Mouse (Mus musculus) lung, postnatal 0 days (tissue): ENCODE measurements around the gene Tnrc18. TPM values are rescaled to one million over a fixed set of nuclear protein-coding genes. Genes with fewer than 3 reads are reported as not detected.

Experiments used
- ATAC-seq: fragments of 200-750 bp; cut with Nextera tagmentation; 2 replicates; pipeline ENCODE4 v1.8.0; 2017; ENCODE audit warnings: moderate library complexity
- DNase-seq: peaks from one replicate; pipeline ENCODE4 v3.0.0-alpha.2; 2016; ENCODE audit warnings: low spot score
- H3K27ac ChIP-seq: fragments of 300-500 bp; sonication (generic); 2 replicates; pipeline ENCODE4 v1.5.1; 2014; ENCODE audit warnings: antibody characterized with exemption, mild to moderate bottlenecking, low read length, mixed read lengths
- H3K27me3 ChIP-seq: fragments of 300-500 bp; sonication (generic); replicated peaks from 2 replicates; pipeline ENCODE4 v1.6.1; 2014; ENCODE audit warnings: low read length, mixed read lengths; ENCODE audit not compliant: insufficient read depth
- H3K36me3 ChIP-seq: fragments of 300-500 bp; sonication (generic); 2 replicates; pipeline ENCODE4 v1.6.1; 2014; ENCODE audit warnings: low read length, mixed read lengths; ENCODE audit not compliant: insufficient read depth
- H3K4me1 ChIP-seq: fragments of 300-500 bp; sonication (generic); 2 replicates; pipeline ENCODE4 v1.6.1; 2014; ENCODE audit warnings: antibody characterized with exemption, low read depth, low read length, mixed read lengths; ENCODE audit not compliant: insufficient read depth
- H3K4me2 ChIP-seq: fragments of 300-500 bp; sonication (generic); replicated peaks from 2 replicates; pipeline ENCODE4 v1.6.1; 2014; ENCODE audit warnings: low read depth, mild to moderate bottlenecking, low read length, moderate library complexity, mixed read lengths
- H3K4me3 ChIP-seq: fragments of 300-500 bp; sonication (generic); 2 replicates; pipeline ENCODE4 v1.5.1; 2014; ENCODE audit warnings: low read depth, low read length
- H3K9ac ChIP-seq: fragments of 300-500 bp; sonication (generic); replicated peaks from 2 replicates; pipeline ENCODE4 v1.6.1; 2014; ENCODE audit warnings: low read depth, mild to moderate bottlenecking
- H3K9me3 ChIP-seq: fragments of 300-500 bp; sonication (generic); 2 replicates; pipeline ENCODE4 v1.6.1; 2016; ENCODE audit warnings: low read length, mixed read lengths
- CTCF ChIP-seq: IDR thresholded peaks from 2 replicates; pipeline ENCODE4 v1.5.1; 2016; ENCODE audit warnings: antibody characterized with exemption, mild to moderate bottlenecking
- EP300 ChIP-seq: IDR thresholded peaks from 2 replicates; pipeline ENCODE4 v1.6.1; 2016; ENCODE audit warnings: antibody characterized with exemption, mild to moderate bottlenecking, control low read depth
- WGBS: fragments of 180-500 bp; shearing (Covaris S2); extraction: QIAGEN DNeasy Blood & Tissue Kit; methylation state at CpG from one replicate; pipeline ENCODE4 v1.1.7; 2014; 5-methylcytosine and 5-hydroxymethylcytosine counted together
- polyA plus RNA-seq: library from polyadenylated mRNA; unstranded; fragments of >200 nt; fragmentation: Nextera tagmentation; extraction: Ambion mirVana; gene quantifications from 2 replicates; pipeline ENCODE4 v1.2.1, GENCODE M21; 2015

Tnrc18 gene
- polyA plus RNA-seq, 1 experiment from 2014 or later, result 16.6 TPM

GRCm38 (mm10) chr5:142750173-142750572 lies 67.3 kb downstream of the Tnrc18 start:
- Histone ChIP-seq H3K4me1 (no peaks in the 10 kb centered on the region), H3K9me3 (no peaks in the 10 kb centered on the region), H3K4me2 (no peak overlapping the region), H3K27me3 (no peaks in the 10 kb centered on the region), H3K4me3 (no peak overlapping the region), H3K9ac (no peak overlapping the region), H3K36me3 (peaks cover 46% of the 10 kb centered on the region), H3K27ac (no peak overlapping the region)
- DNase-seq (no peak), ATAC-seq (no peak)
- 89% methylated on average over 11 of the region's 11 CpGs for WGBS
- no peak for TF ChIP-seq EP300
- TF ChIP-seq CTCF, result no peak

- TF ChIP-seq EP300 (no peak), CTCF (no peak)
- ATAC-seq, result no peak
- no peak overlapping the region for H3K27ac ChIP-seq
- H3K27me3 ChIP-seq, result no peaks in the 10 kb centered on the region
- WGBS, result 70% methylated on average over 12 of the region's 12 CpGs
- no peak overlapping the region for H3K4me2 ChIP-seq
- H3K4me3 ChIP-seq, result no peak overlapping the region
- no peak overlapping the region for H3K9ac ChIP-seq
- DNase-seq, result no peak
- H3K9me3 ChIP-seq, result no peaks in the 10 kb centered on the region
- H3K36me3 ChIP-seq, result peaks cover 53% of the 10 kb centered on the region
- H3K4me1 ChIP-seq, result no peaks in the 10 kb centered on the region
Measured at GRCm38 (mm10) chr5:142747026-142747629, 70.3 kb downstream of the Tnrc18 start.

GRCm38 (mm10) chr5:142739941-142740340 lies 77.5 kb downstream of the Tnrc18 start:
- peaks cover 50% of the 10 kb centered on the region for H3K36me3 ChIP-seq
- H3K9ac ChIP-seq, result no peak overlapping the region

GRCm38 (mm10) chr5:142731916-142732315 lies 85.5 kb downstream of the Tnrc18 start:
- DNase-seq, result no peak
- H3K4me3 ChIP-seq, result no peak overlapping the region
- TF ChIP-seq CTCF (no peak), EP300 (no peak)
- no peaks in the 10 kb centered on the region for H3K4me1 ChIP-seq
- 83% methylated on average over 11 of the region's 11 CpGs for WGBS
- no peaks in the 10 kb centered on the region for H3K9me3 ChIP-seq
- peaks cover 73% of the 10 kb centered on the region for H3K36me3 ChIP-seq
- H3K27ac ChIP-seq, result no peak overlapping the region
- no peaks in the 10 kb centered on the region for H3K27me3 ChIP-seq
- H3K4me2 ChIP-seq, result no peak overlapping the region
- ATAC-seq, result no peak
- no peak overlapping the region for H3K9ac ChIP-seq

More at GRCm38 (mm10) chr5:142739941-142740340, 77.5 kb downstream of the Tnrc18 start:
- Histone ChIP-seq H3K4me2 (no peak overlapping the region), H3K27ac (no peak overlapping the region), H3K4me3 (no peak overlapping the region), H3K4me1 (no peaks in the 10 kb centered on the region), H3K9me3 (no peaks in the 10 kb centered on the region), H3K27me3 (no peaks in the 10 kb centered on the region)
- DNase-seq, result no peak
- 84% methylated on average over 8 of the region's 8 CpGs for WGBS
- ATAC-seq, result no peak
- no peak for TF ChIP-seq CTCF
- TF ChIP-seq EP300, result no peak

DNA sequence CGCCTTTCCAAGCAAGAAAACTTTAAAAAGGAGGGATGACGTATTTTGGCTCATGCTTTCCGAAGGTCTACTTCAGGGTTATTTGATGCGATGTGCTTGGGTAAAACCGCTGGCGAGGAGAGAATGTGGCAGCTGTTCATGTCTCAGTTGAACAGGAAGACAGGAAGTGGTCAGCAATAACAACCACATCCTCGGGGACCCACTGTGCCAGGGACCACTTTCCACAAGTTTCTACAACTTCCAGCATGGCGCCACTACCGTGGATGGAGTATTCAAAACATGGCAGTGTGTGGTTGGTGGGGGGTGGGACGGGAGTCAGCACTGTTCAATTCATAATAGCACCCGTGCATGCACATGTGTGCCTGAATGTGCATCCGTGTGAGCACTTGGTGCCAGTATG lies 87.2 kb downstream of the Tnrc18 start:
- H3K4me1 ChIP-seq, result no peaks in the 10 kb centered on the region
- no peak for DNase-seq
- no peak for ATAC-seq
- H3K4me2 ChIP-seq, result no peak overlapping the region
- no peak overlapping the region for H3K27ac ChIP-seq
- no peak overlapping the region for H3K4me3 ChIP-seq
- TF ChIP-seq EP300 (no peak), CTCF (no peak)
- H3K9me3 ChIP-seq, result no peaks in the 10 kb centered on the region
- H3K36me3 ChIP-seq, result peaks cover 76% of the 10 kb centered on the region
- H3K9ac ChIP-seq, result no peak overlapping the region
- no peaks in the 10 kb centered on the region for H3K27me3 ChIP-seq
- WGBS, result 77% methylated on average over 12 of the region's 12 CpGs

GRCm38 (mm10) chr5:142728301-142728700 lies 89.2 kb downstream of the Tnrc18 start:
- ATAC-seq (no peak), DNase-seq (no peak)
- Histone ChIP-seq H3K9me3 (no peaks in the 10 kb centered on the region), H3K4me3 (no peak overlapping the region), H3K27me3 (no peaks in the 10 kb centered on the region), H3K27ac (no peak overlapping the region), H3K9ac (no peak overlapping the region), H3K4me1 (no peaks in the 10 kb centered on the region), H3K36me3 (peaks cover 62% of the 10 kb centered on the region), H3K4me2 (no peak overlapping the region)
- WGBS, result 98% methylated on average over 16 of the region's 16 CpGs
- no peak for TF ChIP-seq EP300
- no peak for TF ChIP-seq CTCF

DNA sequence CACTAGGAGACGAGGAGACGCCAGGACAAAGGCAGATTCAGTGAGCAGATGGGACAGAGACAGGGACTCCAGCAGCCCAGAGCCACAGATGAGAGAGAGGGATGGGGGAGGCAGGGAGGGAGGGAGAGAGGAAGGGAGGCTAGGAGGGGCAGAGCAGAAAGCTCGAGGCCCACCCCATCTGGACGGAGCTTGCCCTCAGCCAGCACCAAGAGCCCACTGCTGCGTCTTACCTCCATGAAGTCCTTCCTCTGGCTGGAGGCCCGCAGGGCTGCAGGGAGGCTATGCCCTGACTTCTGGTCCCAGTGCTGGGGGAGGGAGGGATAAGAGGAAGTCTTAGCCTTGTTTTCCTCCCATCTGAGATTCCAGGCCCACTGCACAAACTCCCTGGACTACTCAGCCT lies 90.7 kb downstream of the Tnrc18 start:
- Histone ChIP-seq H3K4me1 (no peaks in the 10 kb centered on the region), H3K9me3 (no peaks in the 10 kb centered on the region), H3K4me3 (no peak overlapping the region), H3K9ac (no peak overlapping the region), H3K36me3 (peaks cover 50% of the 10 kb centered on the region), H3K27me3 (no peaks in the 10 kb centered on the region), H3K27ac (no peak overlapping the region), H3K4me2 (no peak overlapping the region)
- DNase-seq (no peak), ATAC-seq (no peak)
- no peak for TF ChIP-seq CTCF
- no peak for TF ChIP-seq EP300
- WGBS, result 90% methylated on average over 6 of the region's 6 CpGs
